Mouse (Mus musculus) B cell, adult 2 months (primary cell): ENCODE measurements at regions not wholly inside any gene's neighbourhood (a gene's known extent, or its start where the extent isn't known, plus 50 kb on each side); places are given as distances from the start of the nearest gene placed in this dataset.

ENCODE experiments used
- DNase-seq, 2 experiments: peaks; one replicate each; pipeline ENCODE4 v3.0.0; 2022

- no peak for DNase-seq
Observed at GRCm38 (mm10) chr6:111621684-111622480, 651.7 kb upstream of the Lmcd1 start.

GRCm38 (mm10) chr6:111622481-111623139 lies 650.9 kb upstream of the Lmcd1 start:
- DNase-seq, result no peak

GRCm38 (mm10) chr6:111623140-111623497 lies 650.4 kb upstream of the Lmcd1 start:
- DNase-seq, result no peak

- DNase-seq, result no peak
Observed at GRCm38 (mm10) chr6:111625501-111625900, 648.1 kb upstream of the Lmcd1 start.

- no peak for DNase-seq
Observed at GRCm38 (mm10) chr6:111652736-111653135, 620.8 kb upstream of the Lmcd1 start.

GRCm38 (mm10) chr6:111659957-111660356 lies 613.6 kb upstream of the Lmcd1 start:
- DNase-seq, result no peak

- DNase-seq, result no peak
Observed at GRCm38 (mm10) chr6:111664603-111665002, 609.0 kb upstream of the Lmcd1 start.

GRCm38 (mm10) chr6:111684911-111685310 lies 588.6 kb upstream of the Lmcd1 start:
- DNase-seq, result no peak

- DNase-seq, result no peak
Observed at GRCm38 (mm10) chr6:111702864-111703263, 570.7 kb upstream of the Lmcd1 start.

- DNase-seq, result no peak
Observed at GRCm38 (mm10) chr6:111708277-111708676, 565.3 kb upstream of the Lmcd1 start.

GRCm38 (mm10) chr6:111725969-111726368 lies 547.6 kb upstream of the Lmcd1 start:
- no peak for DNase-seq

- DNase-seq, result no peak
Observed at GRCm38 (mm10) chr6:111730381-111730780, 543.2 kb upstream of the Lmcd1 start.

GRCm38 (mm10) chr6:111733926-111734325 lies 539.6 kb upstream of the Lmcd1 start:
- DNase-seq, result no peak

- DNase-seq, result no peak
Observed at GRCm38 (mm10) chr6:111738983-111739382, 534.6 kb upstream of the Lmcd1 start.

GRCm38 (mm10) chr6:111781710-111782481 lies 491.7 kb upstream of the Lmcd1 start:
- no peak for DNase-seq

- no peak for DNase-seq
Observed at GRCm38 (mm10) chr6:111808611-111809010, 464.9 kb upstream of the Lmcd1 start.

GRCm38 (mm10) chr6:111813982-111814603 lies 459.5 kb upstream of the Lmcd1 start:
- no peak for DNase-seq

GRCm38 (mm10) chr6:111815150-111815549 lies 458.4 kb upstream of the Lmcd1 start:
- no peak for DNase-seq

GRCm38 (mm10) chr6:111820265-111820664 lies 453.3 kb upstream of the Lmcd1 start:
- DNase-seq, result no peak

- DNase-seq, result no peak
Observed at GRCm38 (mm10) chr6:111844321-111844835, 429.2 kb upstream of the Lmcd1 start.

GRCm38 (mm10) chr6:111866101-111866598 lies 407.4 kb upstream of the Lmcd1 start:
- no peak for DNase-seq

- DNase-seq, result no peak
Observed at GRCm38 (mm10) chr6:111882557-111882956, 391.0 kb upstream of the Lmcd1 start.

GRCm38 (mm10) chr6:111883946-111884345 lies 389.6 kb upstream of the Lmcd1 start:
- DNase-seq, result no peak
